Mouse (Mus musculus) stomach, embryonic 15.5 days (tissue): ENCODE data around the gene Spred3. TPM values are rescaled to one million over a fixed set of nuclear protein-coding genes. Genes with fewer than 3 reads are reported as not detected.

ENCODE experiments used
- ATAC-seq: fragments of 200-750 bp; cut with Nextera tagmentation; 2 replicates; pipeline ENCODE4 v1.8.0; 2017; ENCODE audit warnings: low read depth, moderate number of reproducible peaks, moderate TSS enrichment; ENCODE audit not compliant: insufficient read depth, low FRiP score
- H3K27ac ChIP-seq: fragments of 300-500 bp; sonication (generic); 2 replicates; pipeline ENCODE4 v1.5.1; 2015; ENCODE audit warnings: mild to moderate bottlenecking, inconsistent platforms
- H3K27me3 ChIP-seq: fragments of 300-500 bp; sonication (generic); replicated peaks from 2 replicates; pipeline ENCODE4 v1.6.1; 2015; ENCODE audit warnings: inconsistent platforms
- H3K36me3 ChIP-seq: fragments of 300-500 bp; sonication (generic); 2 replicates; pipeline ENCODE4 v1.6.1; 2015; ENCODE audit warnings: inconsistent platforms
- H3K4me1 ChIP-seq: fragments of 300-500 bp; sonication (generic); 2 replicates; pipeline ENCODE4 v1.6.1; 2015; ENCODE audit warnings: inconsistent platforms
- H3K4me2 ChIP-seq: fragments of 300-500 bp; sonication (generic); 2 replicates; pipeline ENCODE4 v1.6.1; 2015; ENCODE audit warnings: mild to moderate bottlenecking, inconsistent platforms
- H3K4me3 ChIP-seq: fragments of 300-500 bp; sonication (generic); replicated peaks from 2 replicates; pipeline ENCODE4 v1.5.1; 2015; ENCODE audit warnings: inconsistent platforms
- H3K9ac ChIP-seq: fragments of 300-500 bp; sonication (generic); 2 replicates; pipeline ENCODE4 v1.6.1; 2015; ENCODE audit warnings: inconsistent platforms
- H3K9me3 ChIP-seq: fragments of 300-500 bp; sonication (generic); 2 replicates; pipeline ENCODE4 v1.6.1; 2016; ENCODE audit warnings: inconsistent platforms
- WGBS: fragments of 180-500 bp; shearing (Covaris S2); methylation state at CpG from one replicate; pipeline ENCODE4 v1.1.7; 2015; 5-methylcytosine and 5-hydroxymethylcytosine counted together
- polyA plus RNA-seq: library from polyadenylated mRNA; unstranded; fragments of >200 nt; fragmentation: Nextera tagmentation; extraction: Ambion mirVana; gene quantifications from 2 replicates; pipeline ENCODE4 v1.2.1, GENCODE M21; 2015

The Spred3 gene
- polyA plus RNA-seq, 1 experiment from 2014 or later, result 1.9 TPM

- H3K36me3 ChIP-seq, result peaks cover 6% of the 10 kb centered on the region; the same call in 1 of the 2 replicates
- no peak overlapping the region for H3K9ac ChIP-seq
- no peak for ATAC-seq
- peak overlapping the region; percentile 76 for H3K4me3 ChIP-seq
- WGBS, result 38% methylated on average over 5 of the region's 5 CpGs
- H3K27ac ChIP-seq, result no peak overlapping the region
- H3K27me3 ChIP-seq, result no peaks in the 10 kb centered on the region
- peaks cover 11% of the 10 kb centered on the region for H3K4me1 ChIP-seq
- H3K9me3 ChIP-seq, result no peaks in the 10 kb centered on the region
- peak overlapping the region; percentile 47 for H3K4me2 ChIP-seq
Observed at GRCm38 (mm10) chr7:29180854-29181236, 10.6 kb upstream of the Spred3 start.

GRCm38 (mm10) chr7:29180077-29180853, 10.1 kb upstream of the Spred3 start, which contains the start of gene Psmd8:
Gene Psmd8, minus strand, starts transcription at chr7:29180701.
- peak within 1 kb of the TSS; percentile 83 for H3K9ac ChIP-seq
- peak within 1 kb of the TSS; percentile 65 for H3K27ac ChIP-seq
- H3K27me3 ChIP-seq, result no peaks in the 10 kb centered on the region
- no peaks in the 10 kb centered on the region for H3K9me3 ChIP-seq
- H3K36me3 ChIP-seq, result peaks cover 12% of the 10 kb centered on the region
- H3K4me1 ChIP-seq, result peaks cover 11% of the 10 kb centered on the region
- H3K4me3 ChIP-seq, result peak within 1 kb of the TSS; percentile 76
- ATAC-seq, result peak; percentile 94
- under 1% methylated on average over 62 of the region's 62 CpGs for WGBS
- H3K4me2 ChIP-seq, result peak within 1 kb of the TSS; percentile 78

- peak overlapping the region; percentile 83; the same call in 1 of the 2 replicates for H3K9ac ChIP-seq
- peaks cover 21% of the 10 kb centered on the region for H3K36me3 ChIP-seq
- no peaks in the 10 kb centered on the region for H3K9me3 ChIP-seq
- ATAC-seq, result no peak
- H3K4me2 ChIP-seq, result peak overlapping the region; percentile 78
- WGBS, result 28% methylated on average over 7 of the region's 7 CpGs
- H3K27me3 ChIP-seq, result no peaks in the 10 kb centered on the region
- peaks cover 11% of the 10 kb centered on the region for H3K4me1 ChIP-seq
- H3K4me3 ChIP-seq, result peak overlapping the region; percentile 76
- H3K27ac ChIP-seq, result no peak overlapping the region
Observed at GRCm38 (mm10) chr7:29179323-29179722, 9.1 kb upstream of the Spred3 start.

GRCm38 (mm10) chr7:29178106-29178505, 7.9 kb upstream of the Spred3 start:
- Histone ChIP-seq H3K36me3 (peaks cover 27% of the 10 kb centered on the region), H3K4me1 (peaks cover 11% of the 10 kb centered on the region), H3K27ac (no peak overlapping the region), H3K4me2 (no peak overlapping the region), H3K9me3 (no peaks in the 10 kb centered on the region), H3K9ac (no peak overlapping the region), H3K4me3 (no peak overlapping the region), H3K27me3 (peaks cover 8% of the 10 kb centered on the region)
- 90% methylated on average over 4 of the region's 4 CpGs for WGBS
- no peak for ATAC-seq

DNA sequence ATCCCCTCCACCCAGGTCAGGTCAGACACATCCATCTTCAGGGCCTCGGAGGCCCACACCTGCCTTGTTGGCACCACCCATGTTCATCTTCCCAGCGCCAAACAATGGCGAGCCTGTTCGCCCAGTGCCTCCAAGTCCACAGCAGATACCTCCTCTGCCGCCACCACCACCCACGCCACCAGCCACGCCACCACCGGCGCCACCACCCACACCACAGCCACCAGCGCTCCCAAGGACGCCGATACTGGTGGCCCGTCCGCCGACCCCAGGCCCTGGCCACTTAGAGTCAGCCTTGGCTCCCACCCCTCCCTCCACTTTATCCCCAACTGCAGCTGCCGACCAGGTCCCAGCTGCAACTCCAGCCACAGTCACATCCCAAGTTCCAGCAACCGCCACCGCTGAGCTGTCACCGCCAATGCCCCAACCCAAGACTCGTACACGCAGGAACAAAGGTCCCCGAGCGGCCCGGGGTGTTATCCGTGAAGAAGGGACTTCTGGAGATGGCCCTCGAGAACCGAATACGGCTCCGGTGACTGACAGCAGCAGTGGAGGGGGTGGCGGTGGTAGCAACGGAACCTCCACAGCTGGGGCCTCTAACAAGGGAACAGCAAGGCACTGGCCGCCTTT, 2.3 kb upstream of the Spred3 start:
- no peak overlapping the region for H3K9ac ChIP-seq
- peaks cover 24% of the 10 kb centered on the region for H3K4me1 ChIP-seq
- H3K36me3 ChIP-seq, result peaks cover 29% of the 10 kb centered on the region
- WGBS, result 51% methylated on average over 32 of the region's 32 CpGs
- H3K27ac ChIP-seq, result no peak overlapping the region
- no peak for ATAC-seq
- no peak overlapping the region for H3K4me3 ChIP-seq
- no peaks in the 10 kb centered on the region for H3K9me3 ChIP-seq
- H3K4me2 ChIP-seq, result no peak overlapping the region
- H3K27me3 ChIP-seq, result peaks cover 37% of the 10 kb centered on the region

DNA sequence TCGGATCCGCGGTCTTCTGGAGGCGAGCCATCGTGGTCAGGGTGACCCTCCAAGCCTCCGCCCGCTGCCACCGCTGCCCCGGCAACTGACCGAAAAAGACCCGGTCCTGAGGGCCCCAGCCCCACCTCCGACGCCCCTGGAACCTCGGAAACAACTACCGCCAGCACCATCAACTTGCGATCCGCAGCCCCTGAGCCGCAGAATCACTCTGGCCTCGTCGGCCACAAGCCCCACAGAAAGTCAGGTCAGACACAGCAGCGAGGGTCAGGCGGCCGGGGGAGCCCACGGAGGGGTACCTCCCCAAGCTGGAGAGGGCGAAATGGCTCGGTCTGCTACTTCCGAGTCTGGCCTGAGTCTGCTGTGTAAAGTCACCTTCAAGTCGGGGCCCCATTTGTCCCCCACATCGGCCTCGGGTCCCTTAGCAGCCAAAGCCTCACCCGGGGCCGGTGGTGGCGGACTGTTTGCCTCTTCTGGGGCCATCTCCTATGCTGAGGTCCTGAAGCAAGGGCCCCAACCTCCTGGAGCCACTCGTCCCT, 1.4 kb upstream of the Spred3 start:
- peak overlapping the region; percentile 62 for H3K4me3 ChIP-seq
- 6% methylated on average over 34 of the region's 34 CpGs for WGBS

DNA sequence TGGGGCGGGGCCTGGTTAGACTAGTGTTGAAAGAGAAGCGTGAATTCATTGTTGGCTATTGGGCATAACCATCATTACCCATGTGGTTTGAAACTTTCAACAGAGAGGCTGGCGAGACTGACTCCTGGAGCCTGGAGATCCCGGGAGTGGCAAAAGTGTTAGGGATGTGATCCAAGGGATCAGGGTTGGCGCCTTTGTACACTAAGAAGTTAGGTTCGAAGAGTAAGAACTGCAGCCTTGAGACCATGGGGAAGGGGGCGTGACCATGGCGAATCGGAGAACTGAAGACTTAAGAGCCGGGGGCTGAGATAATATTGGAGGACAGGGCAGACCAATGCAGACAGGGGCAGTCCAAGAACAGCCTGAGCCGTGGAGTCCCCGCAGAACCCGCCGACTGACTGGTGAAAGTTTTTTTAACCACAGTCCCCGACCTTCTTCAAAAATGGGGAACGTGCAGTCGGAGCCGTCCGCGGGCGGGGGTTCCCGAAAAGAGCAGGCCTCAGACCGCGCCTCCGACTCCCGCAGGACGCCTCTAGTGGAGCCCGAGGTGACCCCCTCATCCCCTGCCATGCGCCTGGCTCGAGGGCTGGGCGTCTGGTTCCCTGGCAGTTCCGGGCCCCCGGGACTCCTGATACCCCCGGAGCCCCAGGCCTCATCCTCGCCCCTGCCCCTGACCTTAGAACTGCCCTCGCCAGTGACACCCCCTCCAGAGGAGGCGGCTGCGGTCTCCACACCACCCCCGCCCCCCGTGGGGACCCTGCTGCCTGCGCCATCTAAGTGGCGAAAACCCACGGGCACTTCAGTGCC, 747 bp upstream of the Spred3 start:
- Histone ChIP-seq H3K4me2 (peak overlapping the region; percentile 81), H3K9ac (peak overlapping the region; percentile 19; the same call in 1 of the 2 replicates), H3K27me3 (peaks cover 37% of the 10 kb centered on the region), H3K27ac (no peak overlapping the region), H3K4me1 (peaks cover 24% of the 10 kb centered on the region), H3K36me3 (peaks cover 25% of the 10 kb centered on the region), H3K4me3 (peak overlapping the region; percentile 62), H3K9me3 (no peaks in the 10 kb centered on the region)
- WGBS, result 3% methylated on average over 43 of the region's 43 CpGs
- ATAC-seq, result no peak

More for the DNA sequence above, 1.4 kb upstream of the Spred3 start:
- Histone ChIP-seq H3K4me2 (peak overlapping the region; percentile 81), H3K9me3 (no peaks in the 10 kb centered on the region), H3K9ac (peak overlapping the region; percentile 19; the same call in 1 of the 2 replicates), H3K27me3 (peaks cover 37% of the 10 kb centered on the region), H3K27ac (no peak overlapping the region), H3K4me1 (peaks cover 24% of the 10 kb centered on the region), H3K36me3 (peaks cover 29% of the 10 kb centered on the region)
- ATAC-seq, result no peak

- WGBS, result under 1% methylated on average over 35 of the region's 39 CpGs
- H3K4me2 ChIP-seq, result peak overlapping the region; percentile 81
- peak overlapping the region; percentile 83 for H3K27ac ChIP-seq
- H3K9ac ChIP-seq, result peak overlapping the region; percentile 25; the same call in 1 of the 2 replicates
- peaks cover 10% of the 10 kb centered on the region; the same call in 1 of the 2 replicates for H3K36me3 ChIP-seq
- no peaks in the 10 kb centered on the region for H3K9me3 ChIP-seq
- H3K4me3 ChIP-seq, result peak overlapping the region; percentile 62
- ATAC-seq, result peak; percentile 78
- peaks cover 24% of the 10 kb centered on the region for H3K4me1 ChIP-seq
- H3K27me3 ChIP-seq, result peaks cover 37% of the 10 kb centered on the region
Observed at GRCm38 (mm10) chr7:29169231-29170065, 763 bp downstream of the Spred3 start.

- Histone ChIP-seq H3K27ac (0 out of 2 replicates have a peak overlapping the region, but pooled peaks have one; percentile 83), H3K9ac (peak overlapping the region; percentile 25; the same call in 1 of the 2 replicates), H3K9me3 (no peaks in the 10 kb centered on the region), H3K27me3 (peaks cover 35% of the 10 kb centered on the region), H3K4me2 (peak overlapping the region; percentile 81), H3K36me3 (0 out of 2 replicates have a peak, but pooled peaks cover 6% of the 10 kb centered on the region), H3K4me1 (peaks cover 24% of the 10 kb centered on the region), H3K4me3 (peak overlapping the region; percentile 62)
- no peak for ATAC-seq
- WGBS, result 0% methylated on average over 14 of the region's 14 CpGs
Observed at GRCm38 (mm10) chr7:29168791-29169230, 1.4 kb downstream of the Spred3 start.

GRCm38 (mm10) chr7:29168121-29168695, 2.0 kb downstream of the Spred3 start:
- Histone ChIP-seq H3K4me3 (peak overlapping the region; percentile 62), H3K9ac (no peak overlapping the region), H3K36me3 (0 out of 2 replicates have a peak, but pooled peaks cover 3% of the 10 kb centered on the region), H3K27ac (no peak overlapping the region), H3K27me3 (peaks cover 29% of the 10 kb centered on the region), H3K9me3 (no peaks in the 10 kb centered on the region), H3K4me2 (peak overlapping the region; percentile 81), H3K4me1 (peaks cover 24% of the 10 kb centered on the region)
- 12% methylated on average over 10 of the region's 10 CpGs for WGBS
- no peak for ATAC-seq
